Mouse (Mus musculus) forebrain, embryonic 13.5 days (tissue): Measurements from ENCODE around the gene Armc7. TPM values are rescaled to one million over a fixed set of nuclear protein-coding genes. Genes with fewer than 3 reads are reported as not detected.
A peak's percentile ranks its signal among the peaks of the same experiment; 100 is the strongest.

Source experiments
- ATAC-seq: fragments of 200-750 bp; cut with Nextera tagmentation; 2 replicates; pipeline ENCODE4 v1.8.0; 2017
- H3K27ac ChIP-seq: fragments of 300-500 bp; sonication (generic); 2 replicates; pipeline ENCODE4 v1.5.1; 2015; ENCODE audit warnings: inconsistent platforms, mild to moderate bottlenecking, moderate library complexity
- H3K27me3 ChIP-seq: fragments of 300-500 bp; sonication (generic); 2 replicates; pipeline ENCODE4 v1.6.1; 2015; ENCODE audit warnings: mild to moderate bottlenecking, inconsistent platforms
- H3K36me3 ChIP-seq: fragments of 300-500 bp; sonication (generic); 2 replicates; pipeline ENCODE4 v1.6.1; 2015; ENCODE audit warnings: mild to moderate bottlenecking, inconsistent platforms; ENCODE audit not compliant: poor library complexity, severe bottlenecking
- H3K4me1 ChIP-seq: fragments of 300-500 bp; sonication (generic); 2 replicates; pipeline ENCODE4 v1.6.1; 2015; ENCODE audit warnings: inconsistent platforms
- H3K4me2 ChIP-seq: fragments of 300-500 bp; sonication (generic); 2 replicates; pipeline ENCODE4 v1.6.1; 2015; ENCODE audit warnings: inconsistent platforms, mild to moderate bottlenecking, moderate library complexity
- H3K4me3 ChIP-seq: fragments of 300-500 bp; sonication (generic); 2 replicates; pipeline ENCODE4 v1.5.1; 2015; ENCODE audit warnings: mild to moderate bottlenecking, inconsistent platforms
- H3K9ac ChIP-seq: fragments of 300-500 bp; sonication (generic); 2 replicates; pipeline ENCODE4 v1.6.1; 2015; ENCODE audit warnings: mild to moderate bottlenecking, inconsistent platforms
- H3K9me3 ChIP-seq: fragments of 300-500 bp; sonication (generic); replicated peaks from 2 replicates; pipeline ENCODE4 v1.6.1; 2016; ENCODE audit warnings: inconsistent platforms
- WGBS: fragments of 180-500 bp; shearing (Covaris S2); methylation state at CpG from one replicate; pipeline ENCODE4 v1.1.7; 2015; 5-methylcytosine and 5-hydroxymethylcytosine counted together
- polyA plus RNA-seq: library from polyadenylated mRNA; unstranded; fragments of >200 nt; fragmentation: Nextera tagmentation; extraction: Ambion mirVana; gene quantifications from 2 replicates; pipeline ENCODE4 v1.2.1, GENCODE M21; 2015

Armc7 gene
- 11.3 and 13.0 TPM in 2 replicates for polyA plus RNA-seq

DNA sequence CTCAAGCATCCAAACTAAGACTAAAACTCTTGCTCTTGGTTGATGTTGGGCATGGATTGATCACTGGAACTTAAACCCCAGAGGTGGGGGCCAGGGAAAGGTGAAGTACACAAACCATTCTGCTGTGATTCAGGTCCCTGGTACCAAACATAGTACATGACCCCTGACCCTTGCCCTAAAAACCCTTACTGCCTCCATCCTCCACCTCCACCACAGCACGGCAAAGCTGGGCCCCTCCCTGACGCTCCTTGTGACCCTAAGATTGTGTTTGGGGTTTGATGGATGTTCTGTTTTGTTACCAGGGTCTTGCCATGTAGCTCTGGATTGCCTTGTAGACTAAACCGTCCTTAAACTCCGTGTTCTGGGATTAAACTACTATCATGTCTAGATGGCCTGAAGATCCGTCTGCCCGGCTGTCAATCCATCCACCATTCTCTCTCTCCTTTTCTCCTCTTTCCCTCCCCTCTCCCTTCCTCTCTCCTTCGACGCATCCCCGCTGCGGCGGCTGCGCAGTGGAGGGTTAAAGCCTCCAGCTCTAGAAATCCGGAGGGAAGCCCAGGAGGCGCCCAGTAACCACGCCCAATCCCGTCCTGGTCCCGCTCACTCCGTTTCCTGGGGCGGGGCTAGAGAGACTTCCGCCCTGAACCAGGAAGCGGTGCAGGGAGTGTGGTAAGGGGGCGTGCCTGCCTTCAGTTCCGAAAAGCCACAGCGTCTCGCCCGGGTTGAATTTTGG, at the start of gene Armc7:
Armc7 (plus strand) TSS at position 643 of the 733 bp plus-strand sequence.
- Histone ChIP-seq H3K9ac (peak within 1 kb of the TSS; percentile 82), H3K27me3 (no peaks in the 10 kb centered on the region), H3K9me3 (no peaks in the 10 kb centered on the region), H3K36me3 (no peaks in the 10 kb centered on the region; the same call in 1 of the 2 replicates), H3K4me3 (peak within 1 kb of the TSS; percentile 83), H3K27ac (peak within 1 kb of the TSS; percentile 79), H3K4me2 (peak within 1 kb of the TSS; percentile 95), H3K4me1 (peaks cover 33% of the 10 kb centered on the region)
- WGBS, result under 1% methylated on average over 26 of the region's 26 CpGs
- peak; percentile 98 for ATAC-seq

- Histone ChIP-seq H3K4me3 (no peak overlapping the region), H3K9me3 (no peaks in the 10 kb centered on the region), H3K4me1 (peaks cover 24% of the 10 kb centered on the region), H3K27ac (no peak overlapping the region), H3K9ac (no peak overlapping the region), H3K27me3 (no peaks in the 10 kb centered on the region), H3K36me3 (peaks cover 75% of the 10 kb centered on the region), H3K4me2 (no peak overlapping the region)
- 92% methylated on average over 6 of the region's 6 CpGs for WGBS
- ATAC-seq, result no peak
Observed at GRCm38 (mm10) chr11:115425671-115426070, 49.8 kb upstream of the Armc7 start.

GRCm38 (mm10) chr11:115427482-115428331, 47.8 kb upstream of the Armc7 start:
- Histone ChIP-seq H3K36me3 (peaks cover 89% of the 10 kb centered on the region), H3K4me1 (peaks cover 8% of the 10 kb centered on the region; the same call in 1 of the 2 replicates), H3K27me3 (no peaks in the 10 kb centered on the region), H3K9me3 (no peaks in the 10 kb centered on the region), H3K27ac (peak overlapping the region; percentile 49), H3K4me3 (no peak overlapping the region), H3K4me2 (peak overlapping the region; percentile 27), H3K9ac (no peak overlapping the region)
- peak; percentile 82 for ATAC-seq
- 32% methylated on average over 20 of the region's 20 CpGs for WGBS

- WGBS, result 85% methylated on average over 7 of the region's 7 CpGs
- Histone ChIP-seq H3K4me3 (no peak overlapping the region), H3K9me3 (no peaks in the 10 kb centered on the region), H3K9ac (no peak overlapping the region), H3K4me1 (peaks cover 8% of the 10 kb centered on the region; the same call in 1 of the 2 replicates), H3K4me2 (no peak overlapping the region), H3K27ac (no peak overlapping the region), H3K36me3 (peaks cover 84% of the 10 kb centered on the region), H3K27me3 (no peaks in the 10 kb centered on the region)
- no peak for ATAC-seq
Observed at GRCm38 (mm10) chr11:115429307-115429706, 46.2 kb upstream of the Armc7 start.

DNA sequence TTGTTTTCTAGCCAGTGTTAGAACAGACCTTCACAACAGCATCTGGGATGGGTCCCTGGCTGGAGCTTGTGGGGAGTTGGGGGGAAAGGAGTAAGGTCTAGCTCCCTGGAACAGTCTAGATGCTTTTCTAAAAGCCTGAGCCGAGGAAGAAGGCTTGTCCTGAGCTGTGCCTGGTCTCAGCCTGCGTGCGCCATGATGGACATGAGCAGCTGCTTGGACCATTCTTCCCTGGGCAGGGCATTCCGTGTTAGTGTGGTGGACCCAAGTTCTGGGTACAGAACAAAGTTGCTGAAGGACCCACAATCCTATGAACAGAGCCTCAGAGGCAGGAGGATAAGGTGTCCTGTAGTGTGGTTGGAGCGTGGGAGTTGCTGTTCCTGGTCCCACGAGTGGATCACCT, 44.9 kb upstream of the Armc7 start:
- H3K36me3 ChIP-seq, result peaks cover 72% of the 10 kb centered on the region
- H3K9me3 ChIP-seq, result no peaks in the 10 kb centered on the region
- no peak for ATAC-seq

GRCm38 (mm10) chr11:115432814-115433213, 42.7 kb upstream of the Armc7 start:
- Histone ChIP-seq H3K4me1 (peaks cover 15% of the 10 kb centered on the region), H3K27me3 (0 out of 2 replicates have a peak, but pooled peaks cover 7% of the 10 kb centered on the region), H3K4me3 (no peak overlapping the region), H3K36me3 (peaks cover 50% of the 10 kb centered on the region), H3K9me3 (no peaks in the 10 kb centered on the region), H3K27ac (no peak overlapping the region), H3K9ac (no peak overlapping the region; the same call in 1 of the 2 replicates), H3K4me2 (no peak overlapping the region)
- ATAC-seq, result no peak
- WGBS, result 83% methylated on average over 4 of the region's 4 CpGs

More for the DNA sequence above, 44.9 kb upstream of the Armc7 start:
- 96% methylated on average over 6 of the region's 6 CpGs for WGBS
- Histone ChIP-seq H3K4me2 (no peak overlapping the region), H3K27me3 (0 out of 2 replicates have a peak, but pooled peaks cover 4% of the 10 kb centered on the region), H3K27ac (no peak overlapping the region), H3K4me1 (peaks cover 12% of the 10 kb centered on the region), H3K4me3 (no peak overlapping the region), H3K9ac (no peak overlapping the region)

DNA sequence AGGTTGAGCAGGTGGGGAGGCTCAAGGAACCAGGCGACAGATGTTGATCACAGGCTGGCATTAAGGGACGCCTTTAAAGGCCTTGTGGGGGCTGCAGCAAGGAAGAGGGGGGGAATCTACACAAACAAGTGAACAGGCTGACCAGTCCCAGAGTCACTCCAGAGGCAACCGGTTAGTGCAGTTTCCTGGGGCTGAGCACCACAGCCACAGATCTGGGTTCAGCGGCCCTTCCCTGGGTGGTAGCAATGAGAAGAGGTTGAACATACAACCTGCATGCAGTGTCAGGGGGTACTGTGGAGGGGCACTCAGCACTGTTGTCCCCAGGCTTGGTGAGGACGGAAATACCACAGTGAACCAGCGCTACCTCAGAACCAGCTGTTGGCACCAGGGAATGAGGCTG, 42.1 kb upstream of the Armc7 start:
- Histone ChIP-seq H3K36me3 (peaks cover 49% of the 10 kb centered on the region), H3K27ac (no peak overlapping the region), H3K9me3 (no peaks in the 10 kb centered on the region), H3K4me2 (no peak overlapping the region), H3K27me3 (0 out of 2 replicates have a peak, but pooled peaks cover 7% of the 10 kb centered on the region), H3K4me3 (no peak overlapping the region), H3K4me1 (peaks cover 13% of the 10 kb centered on the region), H3K9ac (no peak overlapping the region; the same call in 1 of the 2 replicates)
- WGBS, result 83% methylated on average over 6 of the region's 6 CpGs
- ATAC-seq, result no peak

DNA sequence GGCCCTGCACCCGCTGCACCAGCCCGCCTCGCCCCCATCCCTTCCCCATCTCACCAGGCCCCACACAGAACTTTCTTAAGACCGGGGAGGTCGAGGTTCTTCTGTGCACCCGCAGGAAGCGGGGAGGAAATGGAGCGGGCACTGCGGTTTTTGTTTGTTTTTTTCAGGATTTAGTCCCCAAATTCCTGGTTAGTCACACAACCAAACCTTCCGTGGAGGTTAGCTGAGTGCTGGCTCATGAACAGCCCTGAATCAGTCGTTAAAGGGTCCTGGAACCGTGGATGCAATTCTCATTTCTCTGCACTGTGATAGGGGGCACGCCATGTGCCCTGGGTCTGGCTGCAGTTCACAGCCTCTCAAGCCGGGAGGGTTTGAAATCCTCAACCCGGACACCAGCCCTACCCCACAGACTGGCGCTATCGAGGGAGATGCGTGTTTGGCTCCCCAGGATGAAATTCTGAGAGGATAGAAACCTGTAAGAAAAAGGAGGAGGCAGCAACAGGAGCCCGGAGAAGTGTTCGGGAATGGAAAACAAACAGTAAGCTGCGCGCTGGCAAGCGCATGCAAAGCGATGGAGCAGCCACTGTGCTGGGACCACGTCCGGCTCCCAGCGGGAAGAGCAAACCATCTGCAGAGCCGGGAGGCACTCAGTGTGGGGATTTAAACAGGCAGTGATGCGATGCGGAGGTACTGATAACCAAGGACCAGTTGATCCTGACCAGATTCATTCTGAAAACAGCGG, 39.7 kb upstream of the Armc7 start:
- Histone ChIP-seq H3K9ac (peak overlapping the region; percentile 66), H3K9me3 (peaks cover 7% of the 10 kb centered on the region), H3K4me2 (peak overlapping the region; percentile 62), H3K36me3 (peaks cover 26% of the 10 kb centered on the region), H3K4me1 (peaks cover 13% of the 10 kb centered on the region), H3K4me3 (peak overlapping the region; percentile 32), H3K27ac (no peak overlapping the region), H3K27me3 (0 out of 2 replicates have a peak, but pooled peaks cover 7% of the 10 kb centered on the region)
- 0 out of 2 replicates have a peak, but pooled peaks have one; percentile 36 for ATAC-seq
- 5% methylated on average over 31 of the region's 31 CpGs for WGBS

- Histone ChIP-seq H3K27ac (no peak overlapping the region), H3K4me1 (peaks cover 13% of the 10 kb centered on the region), H3K4me2 (no peak overlapping the region), H3K27me3 (0 out of 2 replicates have a peak, but pooled peaks cover 7% of the 10 kb centered on the region), H3K9me3 (peaks cover 7% of the 10 kb centered on the region), H3K36me3 (peaks cover 7% of the 10 kb centered on the region), H3K4me3 (no peak overlapping the region), H3K9ac (no peak overlapping the region)
- 81% methylated on average over 5 of the region's 5 CpGs for WGBS
- ATAC-seq, result no peak
Observed at GRCm38 (mm10) chr11:115437571-115438122, 37.8 kb upstream of the Armc7 start.

GRCm38 (mm10) chr11:115439326-115439725, 36.1 kb upstream of the Armc7 start:
- Histone ChIP-seq H3K4me1 (peaks cover 13% of the 10 kb centered on the region), H3K9ac (no peak overlapping the region), H3K4me3 (no peak overlapping the region), H3K9me3 (peaks cover 7% of the 10 kb centered on the region), H3K27me3 (0 out of 2 replicates have a peak, but pooled peaks cover 7% of the 10 kb centered on the region), H3K27ac (no peak overlapping the region), H3K4me2 (no peak overlapping the region), H3K36me3 (no peaks in the 10 kb centered on the region)
- WGBS, result 82% methylated on average over 3 of the region's 3 CpGs
- no peak for ATAC-seq

DNA sequence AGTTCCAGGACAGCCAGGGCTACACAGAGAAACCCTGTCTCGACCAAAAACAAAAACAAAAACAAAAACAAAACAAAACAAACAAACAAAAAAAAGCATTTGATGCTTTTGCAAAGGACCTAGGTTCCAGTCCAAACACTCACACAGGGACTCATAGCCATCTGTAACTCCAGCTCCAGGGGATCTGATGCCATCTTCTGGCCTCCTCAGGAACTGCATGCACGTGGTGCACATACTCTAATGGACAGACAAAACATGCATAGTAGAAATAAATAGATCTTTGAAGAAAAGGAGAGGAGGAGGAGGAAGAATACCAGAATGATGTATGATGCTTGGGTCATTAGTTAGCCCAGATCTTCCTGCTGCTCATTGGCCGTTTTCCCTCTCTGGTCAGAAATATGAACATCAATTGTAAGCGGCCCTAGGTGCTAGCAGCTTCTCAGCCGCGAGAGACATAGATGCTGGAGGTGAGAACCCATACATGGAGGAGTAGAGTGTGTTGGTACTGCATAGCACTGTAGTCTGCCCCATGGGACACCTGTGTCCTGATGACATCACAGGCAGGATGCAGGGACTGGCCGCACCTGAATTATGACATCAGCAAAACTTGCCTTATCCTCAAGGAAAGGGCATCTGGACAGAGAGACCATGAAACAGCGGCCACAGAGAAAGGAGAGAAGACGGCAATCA, 35.4 kb upstream of the Armc7 start, which contains the start of gene Trim80:
Trim80 (plus strand) TSS at position 640 of the 690 bp plus-strand sequence.
- Histone ChIP-seq H3K9me3 (peaks cover 7% of the 10 kb centered on the region), H3K27ac (no peak within 1 kb of the TSS), H3K9ac (no peak within 1 kb of the TSS), H3K4me1 (peaks cover 13% of the 10 kb centered on the region), H3K4me2 (no peak within 1 kb of the TSS), H3K4me3 (no peak within 1 kb of the TSS), H3K27me3 (0 out of 2 replicates have a peak, but pooled peaks cover 7% of the 10 kb centered on the region), H3K36me3 (no peaks in the 10 kb centered on the region)
- ATAC-seq, result no peak
- WGBS, result 93% methylated on average over 9 of the region's 9 CpGs
